Mouse (Mus musculus) central nervous system, embryonic 18 days (tissue): ENCODE measurements around the gene 1700029J07Rik. TPM values are rescaled to one million over a fixed set of nuclear protein-coding genes. Genes with fewer than 3 reads are reported as not detected.

Experiments used
- polyA plus RNA-seq: library from polyadenylated mRNA; depleted of rRNA; stranded (reverse); fragments of >200 nt; gene quantifications from 2 replicates; pipeline ENCODE4 v1.2.3, GENCODE M21; 2012; rRNA removed

1700029J07Rik gene
- 8.7 and 10.1 TPM in 2 replicates for polyA plus RNA-seq

DNA sequence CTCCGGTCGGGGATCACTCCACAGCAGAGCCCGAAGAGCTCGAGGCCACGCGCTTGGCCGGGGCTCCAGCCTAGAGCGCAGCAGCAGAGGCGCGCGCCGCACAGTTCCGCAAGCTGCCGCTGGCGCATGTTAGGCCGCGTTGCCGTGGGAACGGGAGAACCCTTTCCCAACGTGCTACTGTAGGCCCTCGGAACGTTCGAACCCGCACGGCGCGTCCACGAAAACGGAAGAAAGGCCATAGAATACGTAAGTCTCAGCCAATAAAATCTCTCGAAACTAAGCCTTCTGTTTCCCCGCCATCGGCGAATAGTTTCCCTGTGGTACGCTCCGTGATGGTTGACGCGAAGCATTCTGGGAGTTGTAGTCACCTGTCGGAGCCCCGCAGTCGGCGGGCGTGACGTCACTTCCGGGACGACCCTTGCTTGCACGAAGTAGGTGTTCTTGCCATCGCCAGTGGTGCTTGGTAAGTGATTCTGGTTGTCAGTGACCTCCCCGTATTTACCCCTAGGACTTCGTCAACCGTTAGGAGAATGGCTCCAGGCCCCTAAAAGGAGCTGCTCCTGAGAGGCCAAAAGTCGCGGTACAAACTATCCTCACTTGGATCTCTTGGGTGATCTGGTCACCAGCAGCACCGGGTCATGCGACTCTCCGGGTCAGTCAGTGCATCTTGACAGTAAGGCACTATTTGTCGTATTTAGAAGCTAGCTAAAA lies at the start of gene 1700029J07Rik, which contains the start of gene Ufsp2:
Gene 1700029J07Rik, minus strand, starts transcription at position 127 of the 711 bp plus-strand sequence.
Gene Ufsp2, plus strand, starts transcription at position 403 of the 711 bp plus-strand sequence.

GRCm38 (mm10) chr8:46005596-46005995 lies 30.5 kb upstream of the 1700029J07Rik start, which contains the start of gene Ankrd37:
Gene Ankrd37 (minus strand): TSS chr8:46005707.

GRCm38 (mm10) chr8:45999138-45999783 lies 24.2 kb upstream of the 1700029J07Rik start, which contains the start of gene Lrp2bp:
Gene Lrp2bp (plus strand): TSS chr8:45999303.

DNA sequence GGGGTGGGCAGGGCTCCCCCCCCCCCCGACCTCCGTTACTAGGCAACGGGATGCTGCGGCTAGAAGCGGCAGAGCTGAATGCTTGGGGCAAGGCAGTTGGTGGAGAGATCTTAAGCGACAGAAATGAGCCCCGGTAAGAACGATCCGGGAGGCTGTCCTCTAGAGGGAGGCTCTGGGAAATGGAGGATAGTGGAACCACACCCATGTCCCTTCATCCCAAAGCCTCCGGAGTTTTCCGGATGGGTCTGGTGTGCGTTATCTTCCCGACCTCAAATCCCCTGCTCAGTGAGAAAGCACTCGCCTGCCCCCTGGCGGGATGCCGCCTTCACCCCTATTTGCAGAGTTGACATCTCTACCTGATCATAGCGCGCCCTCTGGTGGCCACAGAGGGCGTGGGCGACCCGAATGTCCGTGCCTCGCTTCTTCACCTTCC lies 40.5 kb downstream of the 1700029J07Rik start, which contains the start of gene Ccdc110:
Gene Ccdc110, plus strand, starts transcription at position 38 of the 433 bp plus-strand sequence.

Other genes with a start within 250 kb of the 1700029J07Rik start
- gene Pdlim3, start 89.8 kb downstream of the 1700029J07Rik start, polyA plus RNA-seq = 3.4 and 10.3 TPM in 2 replicates
- gene Ccdc110, start 40.6 kb downstream of the 1700029J07Rik start, polyA plus RNA-seq = 0.10 and 0.20 TPM in 2 replicates
- gene Ufsp2, start 276 bp upstream of the 1700029J07Rik start, polyA plus RNA-seq = 42.9 and 46.7 TPM in 2 replicates
- 0.25 and 0.27 TPM in 2 replicates for gene Lrp2bp, start 24.1 kb upstream of the 1700029J07Rik start, polyA plus RNA-seq
- 34.2 and 35.2 TPM in 2 replicates for gene Ankrd37, start 30.5 kb upstream of the 1700029J07Rik start, polyA plus RNA-seq
- 12.5 and 12.9 TPM in 2 replicates for gene Cfap97, start 176.5 kb upstream of the 1700029J07Rik start, polyA plus RNA-seq
- gene Snx25, start 176.9 kb upstream of the 1700029J07Rik start, polyA plus RNA-seq = 23.8 and 25.2 TPM in 2 replicates
- 710 and 754 TPM in 2 replicates for gene Slc25a4, start 236.0 kb upstream of the 1700029J07Rik start, polyA plus RNA-seq